Mouse (Mus musculus) forebrain, embryonic 16.5 days (tissue): ENCODE measurements around the gene Rnls. TPM values are rescaled to one million over a fixed set of nuclear protein-coding genes. Genes with fewer than 3 reads are reported as not detected.

ENCODE experiments used
- ATAC-seq: fragments of 200-750 bp; cut with Nextera tagmentation; 2 replicates; pipeline ENCODE4 v1.8.0; 2017; ENCODE audit warnings: mild to moderate bottlenecking, moderate library complexity
- H3K27ac ChIP-seq: fragments of 300-500 bp; sonication (generic); 2 replicates; pipeline ENCODE4 v1.5.1; 2014; ENCODE audit warnings: low read length, control low read depth
- H3K27me3 ChIP-seq: fragments of 300-500 bp; sonication (generic); replicated peaks from 2 replicates; pipeline ENCODE4 v1.6.1; 2014; ENCODE audit warnings: low read length; ENCODE audit not compliant: control insufficient read depth, insufficient read depth
- H3K36me3 ChIP-seq: fragments of 300-500 bp; sonication (generic); 2 replicates; pipeline ENCODE4 v1.6.1; 2014; ENCODE audit not compliant: control insufficient read depth, insufficient read depth
- H3K4me1 ChIP-seq: fragments of 300-500 bp; sonication (generic); replicated peaks from 2 replicates; pipeline ENCODE4 v1.6.1; 2014; ENCODE audit warnings: low read length; ENCODE audit not compliant: control insufficient read depth, insufficient read depth
- H3K4me2 ChIP-seq: fragments of 300-500 bp; sonication (generic); 2 replicates; pipeline ENCODE4 v1.6.1; 2014; ENCODE audit warnings: mild to moderate bottlenecking, low read length, control low read depth
- H3K4me3 ChIP-seq: fragments of 300-500 bp; sonication (generic); replicated peaks from 2 replicates; pipeline ENCODE4 v1.5.1; 2014; ENCODE audit warnings: mild to moderate bottlenecking, low read length, control low read depth
- H3K9ac ChIP-seq: fragments of 300-500 bp; sonication (generic); replicated peaks from 2 replicates; pipeline ENCODE4 v1.6.1; 2014; ENCODE audit warnings: low read depth, low read length, control low read depth
- H3K9me3 ChIP-seq: fragments of 300-500 bp; sonication (generic); 2 replicates; pipeline ENCODE4 v1.6.1; 2016; ENCODE audit warnings: low read length; ENCODE audit not compliant: control insufficient read depth
- WGBS: fragments of 180-500 bp; shearing (Covaris S2); extraction: QIAGEN DNeasy Blood & Tissue Kit; methylation state at CpG from one replicate; pipeline ENCODE4 v1.1.7; 2014; 5-methylcytosine and 5-hydroxymethylcytosine counted together
- polyA plus RNA-seq: library from polyadenylated mRNA; unstranded; fragments of >200 nt; fragmentation: Nextera tagmentation; extraction: Ambion mirVana; gene quantifications from 2 replicates; pipeline ENCODE4 v1.2.1, GENCODE M21; 2015

Rnls gene
- polyA plus RNA-seq, 1 experiment from 2014 or later, result 9.1 TPM

DNA sequence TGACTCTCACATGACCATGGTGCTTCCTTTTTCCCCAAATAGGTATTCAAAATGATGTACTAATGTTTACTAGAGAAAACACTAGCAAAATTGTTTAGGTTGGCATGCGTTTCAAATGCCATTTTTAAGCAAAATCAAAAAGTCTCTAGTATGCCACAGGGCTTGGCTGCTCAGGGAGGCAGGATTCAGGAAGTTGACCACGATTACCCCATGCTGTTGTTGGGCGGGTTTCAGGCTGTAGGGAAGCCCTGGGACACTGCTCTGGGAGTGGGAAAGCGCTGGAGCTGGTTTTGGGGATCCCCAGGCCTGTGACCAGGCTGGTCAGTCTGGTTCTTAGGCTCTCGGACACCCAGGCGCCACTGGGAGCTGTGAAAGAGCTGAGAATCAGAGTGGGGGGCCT is 213.7 kb downstream of the Rnls start:
- Histone ChIP-seq H3K9me3 (no peaks in the 10 kb centered on the region), H3K4me3 (no peak overlapping the region), H3K4me1 (no peaks in the 10 kb centered on the region), H3K27me3 (no peaks in the 10 kb centered on the region), H3K4me2 (no peak overlapping the region), H3K9ac (no peak overlapping the region), H3K36me3 (no peaks in the 10 kb centered on the region), H3K27ac (no peak overlapping the region)
- ATAC-seq, result no peak
- 41% methylated on average over 6 of the region's 6 CpGs for WGBS

DNA sequence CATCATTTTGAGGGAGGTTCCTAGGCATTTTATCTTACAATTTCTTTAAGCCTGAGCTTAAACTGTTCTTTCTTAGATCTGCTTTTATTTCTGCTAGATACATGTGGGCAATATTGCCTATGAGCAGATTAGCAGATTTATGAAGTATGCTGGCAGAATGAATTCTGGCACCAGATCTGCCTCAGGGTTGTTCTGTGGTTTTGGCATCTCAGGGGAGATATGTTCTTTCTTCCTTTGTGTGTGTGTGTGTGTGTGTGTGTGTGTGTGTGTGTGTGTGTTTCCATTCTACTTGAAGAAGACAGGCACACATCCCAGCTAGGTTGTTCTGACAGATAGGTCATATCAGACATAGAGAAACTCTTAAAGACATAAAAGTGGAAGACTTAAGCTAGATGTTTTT is 218.1 kb downstream of the Rnls start:
- H3K9ac ChIP-seq, result no peak overlapping the region
- H3K36me3 ChIP-seq, result no peaks in the 10 kb centered on the region
- H3K27me3 ChIP-seq, result no peaks in the 10 kb centered on the region
- no peak for ATAC-seq
- no peak overlapping the region for H3K4me3 ChIP-seq
- H3K4me1 ChIP-seq, result no peaks in the 10 kb centered on the region
- H3K9me3 ChIP-seq, result no peaks in the 10 kb centered on the region
- H3K27ac ChIP-seq, result no peak overlapping the region
- no peak overlapping the region for H3K4me2 ChIP-seq

DNA sequence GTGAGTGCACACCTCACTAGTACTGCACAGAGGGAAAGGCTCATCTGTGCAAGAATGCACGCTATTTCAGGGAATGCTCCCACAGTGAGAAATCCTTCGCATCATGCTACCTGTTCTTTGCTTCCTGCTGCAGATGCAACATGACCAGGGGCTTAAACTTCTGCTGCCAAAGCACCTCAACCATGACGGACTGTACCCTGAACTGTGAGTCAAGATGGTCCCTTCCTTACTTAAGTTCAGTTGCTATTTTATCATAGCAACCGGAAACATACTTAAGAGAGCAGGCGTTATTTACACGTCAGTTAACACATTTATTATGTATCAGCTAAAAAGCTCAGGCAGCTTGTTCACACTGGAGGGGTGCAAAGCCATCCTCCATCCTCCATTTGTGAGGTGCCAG is 222.2 kb downstream of the Rnls start:
- WGBS, result 76% methylated on average over 6 of the region's 6 CpGs
- Histone ChIP-seq H3K4me3 (no peak overlapping the region), H3K9ac (no peak overlapping the region)

GRCm38 (mm10) chr19:33167528-33168264 is 224.4 kb downstream of the Rnls start:
- WGBS, result 85% methylated on average over 17 of the region's 17 CpGs
- Histone ChIP-seq H3K9ac (no peak overlapping the region), H3K9me3 (no peaks in the 10 kb centered on the region), H3K4me3 (no peak overlapping the region), H3K4me2 (no peak overlapping the region), H3K4me1 (no peaks in the 10 kb centered on the region), H3K36me3 (no peaks in the 10 kb centered on the region), H3K27me3 (no peaks in the 10 kb centered on the region), H3K27ac (no peak overlapping the region)
- ATAC-seq, result no peak

More for the DNA sequence above, 222.2 kb downstream of the Rnls start:
- Histone ChIP-seq H3K36me3 (no peaks in the 10 kb centered on the region), H3K27me3 (no peaks in the 10 kb centered on the region), H3K9me3 (no peaks in the 10 kb centered on the region), H3K4me1 (no peaks in the 10 kb centered on the region), H3K4me2 (no peak overlapping the region), H3K27ac (no peak overlapping the region)
- ATAC-seq, result no peak

GRCm38 (mm10) chr19:33164801-33165200 is 227.3 kb downstream of the Rnls start:
- Histone ChIP-seq H3K4me3 (no peak overlapping the region), H3K9me3 (no peaks in the 10 kb centered on the region), H3K27ac (no peak overlapping the region), H3K9ac (no peak overlapping the region), H3K4me1 (no peaks in the 10 kb centered on the region), H3K27me3 (no peaks in the 10 kb centered on the region), H3K4me2 (no peak overlapping the region), H3K36me3 (no peaks in the 10 kb centered on the region)
- whole genome bisulfite sequencing, result 88% methylated on average over 5 of the region's 5 CpGs
- no peak for ATAC-seq

- WGBS, result 97% methylated on average over 1 of the region's 1 CpGs
Observed at GRCm38 (mm10) chr19:33161903-33162302, 230.2 kb downstream of the Rnls start.

GRCm38 (mm10) chr19:33159897-33160296 is 232.2 kb downstream of the Rnls start:
- no peaks in the 10 kb centered on the region for H3K36me3 ChIP-seq
- ATAC-seq, result no peak
- H3K9ac ChIP-seq, result no peak overlapping the region
- H3K4me1 ChIP-seq, result no peaks in the 10 kb centered on the region
- no peak overlapping the region for H3K4me3 ChIP-seq
- H3K4me2 ChIP-seq, result no peak overlapping the region
- no peak overlapping the region for H3K27ac ChIP-seq
- H3K27me3 ChIP-seq, result no peaks in the 10 kb centered on the region
- 91% methylated on average over 2 of the region's 2 CpGs for WGBS
- no peaks in the 10 kb centered on the region for H3K9me3 ChIP-seq

More at GRCm38 (mm10) chr19:33161903-33162302, 230.2 kb downstream of the Rnls start:
- Histone ChIP-seq H3K4me3 (no peak overlapping the region), H3K9me3 (no peaks in the 10 kb centered on the region), H3K27me3 (no peaks in the 10 kb centered on the region), H3K4me1 (no peaks in the 10 kb centered on the region), H3K36me3 (no peaks in the 10 kb centered on the region), H3K27ac (no peak overlapping the region), H3K4me2 (no peak overlapping the region), H3K9ac (no peak overlapping the region)
- no peak for ATAC-seq

DNA sequence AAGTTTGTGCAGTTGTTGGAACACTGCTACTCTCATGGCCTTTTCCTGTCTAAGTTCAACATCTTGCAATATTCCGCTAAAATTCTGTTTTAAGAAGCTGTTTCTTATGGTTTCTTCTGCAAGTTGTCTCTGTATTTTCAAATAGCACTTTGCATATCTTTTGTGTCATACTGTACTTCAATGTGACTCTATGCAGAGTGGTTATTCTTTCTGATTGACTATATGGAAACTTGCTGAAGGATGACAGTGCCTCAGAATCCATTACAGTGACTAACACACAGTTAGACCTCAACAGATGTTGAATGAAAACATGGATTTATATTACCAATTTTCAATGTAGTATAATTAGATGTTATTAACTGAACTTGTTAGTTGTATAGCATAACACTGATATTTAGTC is 232.9 kb downstream of the Rnls start:
- WGBS, result 87% methylated on average over 1 of the region's 1 CpGs
- Histone ChIP-seq H3K4me2 (no peak overlapping the region), H3K27ac (no peak overlapping the region), H3K9me3 (no peaks in the 10 kb centered on the region), H3K4me3 (no peak overlapping the region), H3K36me3 (no peaks in the 10 kb centered on the region), H3K9ac (no peak overlapping the region), H3K27me3 (no peaks in the 10 kb centered on the region), H3K4me1 (no peaks in the 10 kb centered on the region)
- ATAC-seq, result no peak

DNA sequence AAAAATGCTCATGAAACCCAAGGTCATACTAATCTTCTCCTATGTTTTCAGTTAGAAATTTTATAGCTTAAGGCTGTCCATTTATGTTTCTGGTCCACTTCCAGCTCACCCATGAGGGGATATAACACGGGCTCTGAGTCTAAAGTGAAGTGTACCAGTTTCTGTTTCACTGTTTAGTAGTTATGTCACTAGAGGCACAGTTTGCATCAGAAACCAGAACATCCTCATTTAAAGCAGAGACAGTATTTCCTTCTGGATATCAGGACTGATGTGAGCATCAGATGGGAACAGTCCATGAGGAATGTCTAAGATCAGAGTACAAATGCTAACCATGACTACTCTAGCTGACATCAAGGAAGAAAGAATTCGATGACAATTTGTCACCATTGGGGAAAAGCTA is 233.9 kb downstream of the Rnls start:
- Histone ChIP-seq H3K4me3 (no peak overlapping the region), H3K27ac (no peak overlapping the region), H3K9me3 (no peaks in the 10 kb centered on the region), H3K27me3 (no peaks in the 10 kb centered on the region), H3K4me2 (no peak overlapping the region), H3K9ac (no peak overlapping the region), H3K36me3 (no peaks in the 10 kb centered on the region), H3K4me1 (no peaks in the 10 kb centered on the region)
- 84% methylated on average over 2 of the region's 2 CpGs for WGBS
- ATAC-seq, result no peak

- Histone ChIP-seq H3K27ac (no peak overlapping the region), H3K9ac (no peak overlapping the region), H3K4me3 (no peak overlapping the region), H3K4me1 (no peaks in the 10 kb centered on the region), H3K36me3 (no peaks in the 10 kb centered on the region), H3K9me3 (no peaks in the 10 kb centered on the region), H3K4me2 (no peak overlapping the region), H3K27me3 (no peaks in the 10 kb centered on the region)
- no peak for ATAC-seq
- 65% methylated on average over 3 of the region's 3 CpGs for WGBS
Observed at GRCm38 (mm10) chr19:33148411-33148810, 243.7 kb downstream of the Rnls start.
